14 mouse cellular contexts compared by ENCODE assay signal in genomic region chr13:20121385-20122043, GRCm38 (mm10). TPM values are rescaled to one million over a fixed set of nuclear protein-coding genes. Genes with fewer than 3 reads are reported as not detected.
DNase-seq lines count a peak whose midpoint lies in the region; ATAC-seq and TF ChIP-seq lines count a peak whose summit lies in the region.
"Had no signal": no experiment of that assay in that cellular context is flagged by ENCODE, and none has a peak within 500 bp of the region (broad histone marks: within the 10 kb centered on the region; RNA-seq: fewer than 3 reads in every experiment).

No protein-coding gene starts in this region.

- peak overlapping the region; percentile 67 for H3K27ac ChIP-seq in lung, embryonic 14.5 days (ENCODE audit: low read depth)
- H3K27ac ChIP-seq in heart, embryonic 16.5 days (ENCODE audit: low read length), result peak overlapping the region; percentile 29; the same call in 1 of the 2 replicates
- H3K27ac ChIP-seq in midbrain, embryonic 11.5 days (ENCODE audit: low read depth, low read length), result no peak overlapping the region
- H3K27ac ChIP-seq: embryonic facial prominence, embryonic 10.5 days; forebrain, embryonic 10.5 days; hindbrain, embryonic 14.5 days; limb, embryonic 12.5 days had no signal

- ATAC-seq in lung, embryonic 14.5 days (ENCODE audit: insufficient read depth), result peak; percentile 75
- no peak for ATAC-seq in heart, embryonic 16.5 days (replicated peaks; ENCODE audit: extremely low read depth, insufficient read depth, low FRiP score)
- no peak for ATAC-seq in midbrain, embryonic 11.5 days (ENCODE audit: low FRiP score)

- no peak overlapping the region for H3K4me3 ChIP-seq in lung, embryonic 14.5 days (ENCODE audit: low read depth, low read length)
- H3K4me3 ChIP-seq in heart, embryonic 16.5 days (ENCODE audit: low read length), result no peak overlapping the region
- H3K4me3 ChIP-seq in midbrain, embryonic 11.5 days (ENCODE audit: low read depth, low read length), result no peak overlapping the region
- H3K4me3 ChIP-seq: embryonic facial prominence, embryonic 10.5 days; forebrain, embryonic 10.5 days; limb, embryonic 12.5 days had no signal

- no peaks in the 10 kb centered on the region for H3K27me3 ChIP-seq in lung, embryonic 14.5 days (ENCODE audit: insufficient read depth, low read length)
- no peaks in the 10 kb centered on the region for H3K27me3 ChIP-seq in heart, embryonic 16.5 days (ENCODE audit: control insufficient read depth, insufficient read depth, low read length)
- H3K27me3 ChIP-seq in midbrain, embryonic 11.5 days (ENCODE audit: control insufficient read depth, insufficient read depth, low read length), result no peaks in the 10 kb centered on the region
- H3K27me3 ChIP-seq: limb, embryonic 12.5 days had no signal

- peaks cover 21% of the 10 kb centered on the region; the same call in 1 of the 2 replicates for H3K4me1 ChIP-seq in lung, embryonic 14.5 days (ENCODE audit: insufficient read depth)
- no peaks in the 10 kb centered on the region; the same call in 1 of the 2 replicates for H3K4me1 ChIP-seq in heart, embryonic 16.5 days (ENCODE audit: control insufficient read depth, insufficient read depth, low read length)
- H3K4me1 ChIP-seq in midbrain, embryonic 11.5 days (ENCODE audit: control insufficient read depth, insufficient read depth, low read length), result no peaks in the 10 kb centered on the region
- H3K4me1 ChIP-seq: limb, embryonic 12.5 days had no signal

- no peak overlapping the region for H3K9ac ChIP-seq in lung, embryonic 14.5 days
- H3K9ac ChIP-seq in heart, embryonic 16.5 days (ENCODE audit: low read length), result no peak overlapping the region
- H3K9ac ChIP-seq in midbrain, embryonic 11.5 days (ENCODE audit: low read length), result no peak overlapping the region
- H3K9ac ChIP-seq: hindbrain, embryonic 14.5 days; limb, embryonic 12.5 days had no signal

- 53% methylated on average over 8 of the region's 8 CpGs for WGBS in lung, embryonic 14.5 days
- WGBS in heart, embryonic 16.5 days, result 65% methylated on average over 8 of the region's 8 CpGs
- WGBS in midbrain, embryonic 11.5 days, result 89% methylated on average over 8 of the region's 8 CpGs

- no peaks in the 10 kb centered on the region for H3K9me3 ChIP-seq in lung, embryonic 14.5 days (ENCODE audit: low read depth, low read length)
- no peaks in the 10 kb centered on the region for H3K9me3 ChIP-seq in heart, embryonic 16.5 days (replicated peaks; ENCODE audit: control insufficient read depth, low read length)
- H3K9me3 ChIP-seq in midbrain, embryonic 11.5 days (ENCODE audit: control insufficient read depth, low read length), result no peaks in the 10 kb centered on the region
- H3K9me3 ChIP-seq: embryonic facial prominence, embryonic 10.5 days; forebrain, embryonic 10.5 days; limb, embryonic 12.5 days had no signal

- no peak for TF ChIP-seq CTCF in lung, embryonic 14.5 days (IDR thresholded peaks at IDR 0.05; ENCODE audit: low read depth)

- DNase-seq in lung, embryonic 14.5 days, result peak; percentile 85
- DNase-seq in lung, postnatal 14 days, result no peak
- peak; percentile 62 for DNase-seq in Muller cell, postnatal 12 days (ENCODE audit: inconsistent ontology term)
- peak; percentile 61 for DNase-seq in skeletal muscle tissue, adult 2 months (ENCODE audit: low read depth, low spot score)
- no peak for DNase-seq in midbrain, embryonic 11.5 days (ENCODE audit: low spot score, missing footprints)
- DNase-seq in cerebellum, adult 9-10 months, result no peak
- DNase-seq: cerebellum, postnatal 10 days; gastrocnemius, postnatal 10 days; kidney, postnatal 10 days had no signal

- no peak overlapping the region for H3K4me2 ChIP-seq in lung, embryonic 14.5 days
- no peak overlapping the region for H3K4me2 ChIP-seq in heart, embryonic 16.5 days (ENCODE audit: low read depth, low read length)
- no peak overlapping the region for H3K4me2 ChIP-seq in midbrain, embryonic 11.5 days
- H3K4me2 ChIP-seq: hindbrain, embryonic 14.5 days; limb, embryonic 12.5 days had no signal

- no peaks in the 10 kb centered on the region for H3K36me3 ChIP-seq in lung, embryonic 14.5 days (ENCODE audit: insufficient read depth)
- H3K36me3 ChIP-seq in heart, embryonic 16.5 days (ENCODE audit: control insufficient read depth, insufficient read depth), result no peaks in the 10 kb centered on the region
- H3K36me3 ChIP-seq in midbrain, embryonic 11.5 days (ENCODE audit: control insufficient read depth, insufficient read depth, low read length), result no peaks in the 10 kb centered on the region
- H3K36me3 ChIP-seq: embryonic facial prominence, embryonic 10.5 days; forebrain, embryonic 10.5 days; limb, embryonic 12.5 days had no signal

RNA-seq across cellular contexts. Expression of gene Elmo1, which starts 31.1 kb away (rescaled TPM):
- polyA plus RNA-seq in lung, embryonic 14.5 days (2014; fragmentation: Nextera tagmentation; extraction: Ambion mirVana), result 37.8 and 38.5 TPM in 2 replicates
- 17.2 and 17.7 TPM in 2 replicates for polyA plus RNA-seq in heart, embryonic 16.5 days (2015; fragmentation: Nextera tagmentation; extraction: Ambion mirVana)
- polyA plus RNA-seq in midbrain, embryonic 11.5 days (2014; fragmentation: Nextera tagmentation; extraction: Ambion mirVana), result 19.1 and 19.6 TPM in 2 replicates

Comparison
In these comparisons a context has a peak if more than half of its experiments do, and no peak if none do; other contexts are left out.
1. DNase-seq: peak in lung, embryonic 14.5 days (single experiment), Muller cell, postnatal 12 days (single experiment) and skeletal muscle tissue, adult 2 months (single experiment); none in lung, postnatal 14 days (single experiment), midbrain, embryonic 11.5 days (single experiment) and cerebellum, adult 9-10 months (single experiment).